Mouse (Mus musculus) cortical plate, adult 2 months (tissue): ENCODE measurements at regions not wholly inside any gene's neighbourhood (a gene's known extent, or its start where the extent isn't known, plus 50 kb on each side); places are given as distances from the start of the nearest gene placed in this dataset.

Experiments
- CTCF ChIP-seq: fragments of 200-500 bp; IDR thresholded peaks from 2 replicates; pipeline ENCODE4 v1.5.1; 2011; ENCODE audit warnings: mild to moderate bottlenecking, control low read depth, low read length; ENCODE audit not compliant: insufficient read depth; ENCODE audit errors: extremely low read depth
- POLR2A ChIP-seq: fragments of 200-500 bp; IDR thresholded peaks from 2 replicates; pipeline ENCODE4 v1.6.1; 2011; ENCODE audit warnings: mild to moderate bottlenecking, low read length, control low read depth; ENCODE audit not compliant: insufficient read depth; ENCODE audit errors: extremely low read depth

GRCm38 (mm10) chr9:41364442-41365250, 203.1 kb upstream of the Ubash3b start:
- TF ChIP-seq CTCF, result no peak
- TF ChIP-seq POLR2A, result no peak
